Mouse (Mus musculus) stomach, postnatal 0 days (tissue): ENCODE results near the gene Zer1.

Experiments
- CTCF ChIP-seq: IDR thresholded peaks from 2 replicates; pipeline ENCODE4 v1.5.1; 2016; ENCODE audit warnings: antibody characterized with exemption, low read depth, mild to moderate bottlenecking, moderate library complexity
- EP300 ChIP-seq: optimal IDR thresholded peaks from 2 replicates; pipeline ENCODE3; 2016; ENCODE audit warnings: antibody characterized with exemption

DNA sequence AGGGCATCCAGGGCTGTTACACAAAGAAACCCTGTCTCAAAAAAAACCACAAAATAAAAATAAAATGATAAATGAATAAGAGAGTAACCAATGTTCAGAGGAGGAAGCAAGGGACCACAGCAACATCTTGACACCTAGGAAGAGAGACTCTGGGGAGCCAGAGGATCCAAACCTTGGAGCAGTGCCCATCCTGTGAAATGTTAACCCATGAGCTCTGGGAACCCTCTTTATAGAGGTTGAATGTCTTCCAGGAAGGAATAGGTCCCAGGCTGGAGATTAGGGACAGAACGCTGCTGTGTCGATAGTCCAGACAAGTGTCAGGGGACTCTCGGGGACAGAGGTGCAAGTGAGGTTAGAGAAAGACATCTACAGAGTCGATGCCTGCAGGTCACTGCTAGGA lies 4.1 kb downstream of the Zer1 start:
- no peak for TF ChIP-seq CTCF
- TF ChIP-seq EP300: no peak
